Mouse (Mus musculus): ENCODE data around the gene Slco3a1.
A peak's percentile ranks its signal among the peaks of the same experiment; 100 is the strongest.

Gene Slco3a1

GRCm38 (mm10) chr7:74486083-74486482 is 68.5 kb downstream of the Slco3a1 start:
- DNase-seq (ENCODE audit: low spot score) = no peak

DNA sequence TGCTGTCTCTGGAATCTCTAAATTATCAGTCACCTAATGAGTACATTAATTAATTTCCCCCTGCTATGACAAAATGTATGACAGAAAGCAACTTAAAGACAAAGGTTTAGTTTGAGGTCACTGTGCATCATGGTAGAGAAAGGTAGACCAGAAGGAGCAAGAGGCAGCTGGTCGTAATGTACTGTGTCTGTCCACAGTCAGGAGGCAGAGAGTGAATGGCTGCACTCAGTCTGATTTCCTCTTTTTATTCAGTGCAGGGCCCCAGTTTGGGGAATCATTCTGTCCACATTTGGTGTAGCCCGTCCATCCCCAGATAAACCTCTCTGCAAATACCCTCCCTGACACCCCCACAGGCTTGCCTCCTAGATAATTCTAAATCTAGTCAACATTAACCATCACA is 68.9 kb downstream of the Slco3a1 start:
- DNase-seq (ENCODE audit: low spot score) = no peak

- DNase-seq (ENCODE audit: low spot score) = no peak
Observed at GRCm38 (mm10) chr7:74484024-74484385, 70.6 kb downstream of the Slco3a1 start.

DNA sequence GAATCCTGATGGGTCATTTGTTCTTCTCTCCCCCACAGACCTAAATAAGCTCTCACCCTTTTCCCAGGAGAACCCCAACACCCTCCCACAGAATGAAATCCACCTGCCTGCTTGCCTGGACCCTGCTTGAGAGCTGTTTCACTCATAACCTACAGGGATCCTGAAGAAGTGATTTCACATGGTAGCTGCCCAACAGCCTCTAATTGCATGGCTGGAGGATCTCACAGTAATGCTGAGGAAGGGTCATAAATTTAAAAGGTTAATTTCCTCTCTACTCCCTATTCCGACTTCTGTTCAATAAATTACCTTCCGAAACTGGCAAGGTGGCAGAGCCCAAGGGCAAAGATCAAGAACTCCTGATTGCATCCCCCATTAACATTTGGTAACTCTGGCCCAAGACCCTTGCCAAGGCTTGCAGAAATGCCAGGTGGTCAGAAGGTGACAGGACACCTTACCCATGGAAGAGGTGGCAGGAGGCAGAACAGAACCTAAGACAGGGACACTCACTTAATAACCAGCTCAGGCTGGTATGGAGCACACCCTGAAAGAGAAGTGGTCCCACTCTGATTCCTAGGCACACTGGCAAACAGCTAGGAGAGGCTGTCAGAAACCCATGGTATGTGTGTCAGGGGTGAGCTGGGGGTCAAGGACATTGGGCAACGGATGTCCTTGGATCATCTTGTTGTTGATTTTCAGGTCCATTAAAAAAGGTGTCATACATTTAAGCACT is 71.1 kb downstream of the Slco3a1 start:
- no peak for DNase-seq (ENCODE audit: low spot score)

DNA sequence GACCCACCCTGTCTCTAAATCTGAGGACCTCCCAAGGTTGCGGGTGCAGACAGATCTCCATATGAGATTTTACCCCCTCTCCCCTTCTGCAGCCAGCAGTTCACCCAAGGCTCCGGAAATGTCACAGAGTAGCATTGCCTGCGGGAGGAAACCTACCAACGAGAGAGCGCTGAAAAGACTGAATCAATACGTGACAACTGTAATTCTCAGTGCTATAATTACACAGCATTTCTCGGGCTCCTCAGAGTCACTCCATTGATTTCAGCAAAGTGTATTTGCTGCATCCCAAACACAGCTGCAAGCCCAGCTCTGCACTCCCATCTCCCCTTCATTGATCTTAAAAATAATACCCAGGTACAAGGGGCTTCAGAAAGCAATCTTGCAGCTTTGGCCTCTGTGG is 82.8 kb downstream of the Slco3a1 start:
- no peak for DNase-seq (ENCODE audit: low spot score)

DNA sequence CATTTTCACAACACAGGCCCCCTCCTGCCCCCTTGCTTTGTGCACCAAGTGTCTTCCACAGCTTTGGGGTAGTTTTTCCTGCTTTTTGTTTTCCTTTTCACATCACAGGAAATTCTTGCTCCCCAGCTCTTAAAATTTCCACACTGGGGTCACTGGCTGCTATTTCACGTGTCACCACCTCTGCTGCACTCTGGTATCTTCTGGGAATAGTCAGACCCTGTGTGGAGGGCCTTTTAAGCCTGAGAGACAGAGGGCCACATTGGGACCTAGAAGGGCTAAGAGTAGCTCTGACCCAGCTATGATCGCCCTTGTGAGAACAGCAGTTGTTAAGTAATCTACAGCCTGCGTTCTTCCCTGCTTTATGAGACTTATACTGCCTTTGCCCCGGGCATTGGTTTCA is 87.7 kb downstream of the Slco3a1 start:
- DNase-seq (ENCODE audit: low spot score) = no peak

DNA sequence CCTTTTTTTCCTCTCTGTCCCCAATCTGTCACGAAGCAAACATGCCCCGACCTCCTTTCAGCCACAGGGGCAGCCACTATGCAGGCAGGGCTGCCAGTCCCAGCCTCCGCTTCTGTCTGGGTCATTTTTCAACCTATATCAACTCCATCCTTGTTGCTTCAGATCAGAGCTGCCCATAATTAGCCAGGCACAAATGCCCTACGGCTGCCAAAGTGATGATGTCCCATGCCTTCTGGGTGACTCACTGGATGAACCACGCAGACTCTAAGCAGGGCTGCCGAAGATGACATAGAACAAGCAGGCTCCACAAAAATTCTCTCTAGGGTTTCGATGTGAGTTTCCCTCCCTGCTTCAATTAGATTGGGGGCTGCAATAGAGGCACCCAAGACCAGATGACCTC is 89.9 kb downstream of the Slco3a1 start:
- no peak for DNase-seq (ENCODE audit: low spot score)

DNA sequence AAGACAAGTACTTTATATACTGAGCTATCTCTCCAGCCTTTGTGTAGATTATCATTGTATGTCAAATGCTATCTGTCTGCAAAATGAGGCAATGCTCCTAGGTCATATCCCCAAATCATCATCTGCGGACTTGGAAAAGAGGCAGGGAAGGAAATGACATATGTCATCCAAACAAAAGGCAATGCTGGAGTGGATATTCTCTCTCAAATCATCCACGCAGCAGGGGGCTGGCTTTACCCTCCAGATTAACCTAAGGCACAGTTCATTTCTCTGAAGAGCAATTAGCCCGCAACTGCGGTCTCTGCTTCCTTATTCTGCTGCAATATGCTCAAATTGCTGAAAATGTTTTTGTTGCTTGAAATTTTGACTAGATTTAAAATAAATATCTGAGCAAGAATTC is 92.1 kb downstream of the Slco3a1 start:
- DNase-seq (ENCODE audit: low spot score) = no peak

GRCm38 (mm10) chr7:74461736-74462135 is 92.8 kb downstream of the Slco3a1 start:
- DNase-seq (ENCODE audit: low spot score) = no peak

GRCm38 (mm10) chr7:74461146-74461545 is 93.4 kb downstream of the Slco3a1 start:
- no peak for DNase-seq (ENCODE audit: low spot score)

DNA sequence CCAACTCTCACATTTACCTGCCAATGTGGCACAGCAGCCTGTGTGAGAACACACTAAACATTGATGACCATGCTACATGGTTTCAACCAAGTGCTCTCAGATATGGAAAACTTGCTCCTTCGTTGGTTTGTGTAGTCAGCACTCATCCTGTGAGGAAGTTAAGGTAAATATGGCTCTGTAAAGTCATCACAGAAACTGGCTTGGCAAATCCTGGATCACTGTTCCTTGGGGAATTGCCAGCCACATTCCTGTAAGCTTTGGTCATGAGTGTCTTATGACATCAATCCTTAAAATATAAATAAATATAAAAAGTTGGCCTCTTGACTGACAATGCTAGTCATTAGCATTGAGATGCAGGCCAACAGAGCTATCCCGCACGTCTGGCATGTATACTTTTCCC is 94.8 kb downstream of the Slco3a1 start:
- no peak for DNase-seq (ENCODE audit: low spot score)

GRCm38 (mm10) chr7:74459277-74459676 is 95.3 kb downstream of the Slco3a1 start:
- no peak for DNase-seq (ENCODE audit: low spot score)

DNA sequence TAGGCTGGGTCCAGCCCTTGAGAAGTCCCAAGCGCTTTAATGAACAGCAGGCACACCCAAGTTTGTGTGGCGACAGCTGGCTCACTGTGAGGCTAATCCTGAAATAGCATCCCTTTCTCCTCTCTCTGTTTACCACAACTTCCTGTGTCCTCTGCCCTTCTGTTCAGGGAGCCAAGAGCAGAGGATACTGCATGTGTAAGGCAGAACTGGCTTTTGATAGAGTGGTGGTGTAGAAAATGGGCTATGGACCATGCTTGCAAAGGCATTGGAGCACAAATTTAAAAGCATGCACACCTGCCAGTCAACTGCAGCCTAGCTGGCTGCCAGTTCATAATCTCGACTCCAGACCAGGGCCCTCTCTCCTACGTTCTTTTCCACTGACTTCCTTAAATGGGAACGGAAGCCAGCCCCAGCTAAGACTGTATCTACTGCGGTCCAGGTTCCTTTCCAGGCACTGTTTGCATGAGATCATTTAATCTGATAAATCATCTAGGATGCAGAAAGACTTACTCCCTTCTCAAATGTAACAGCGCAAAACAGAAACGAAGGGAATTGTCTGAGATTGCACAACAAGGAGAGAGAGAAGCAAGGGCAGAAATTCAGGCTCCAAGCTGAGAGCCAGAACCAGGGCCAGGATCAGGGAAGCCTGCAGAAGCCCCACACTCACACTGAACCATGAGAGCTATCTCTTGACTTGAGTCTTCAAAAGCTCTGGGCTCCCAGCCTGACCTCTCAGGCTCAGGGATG is 95.9 kb downstream of the Slco3a1 start:
- DNase-seq (ENCODE audit: low spot score) = no peak

- peak; percentile 30 for DNase-seq (ENCODE audit: low spot score)
Observed at GRCm38 (mm10) chr7:74457347-74457975, 97.1 kb downstream of the Slco3a1 start.

GRCm38 (mm10) chr7:74456781-74457180 is 97.8 kb downstream of the Slco3a1 start:
- DNase-seq (ENCODE audit: low spot score) = no peak

DNA sequence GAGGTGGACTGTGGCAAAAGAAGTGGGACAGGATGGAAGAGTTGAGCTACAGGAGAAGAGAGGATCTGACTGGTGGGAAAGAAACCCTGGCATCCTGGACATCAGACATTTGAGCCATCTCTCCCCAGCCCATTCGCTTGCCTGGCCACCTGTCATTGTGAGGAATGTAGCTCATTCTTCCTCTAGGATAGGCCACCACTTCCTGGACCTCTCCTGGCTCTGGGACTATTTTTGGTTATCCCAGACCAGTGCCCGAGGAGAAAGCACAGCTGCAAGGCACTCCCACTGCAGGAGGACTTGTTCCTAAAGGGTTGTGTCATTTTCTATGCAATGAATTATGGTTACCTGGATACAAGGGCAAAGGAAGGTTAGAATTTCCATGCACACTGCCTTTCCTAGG is 103.5 kb downstream of the Slco3a1 start:
- DNase-seq (ENCODE audit: low spot score) = no peak

GRCm38 (mm10) chr7:74449802-74450201 is 104.8 kb downstream of the Slco3a1 start:
- DNase-seq (ENCODE audit: low spot score) = no peak

DNA sequence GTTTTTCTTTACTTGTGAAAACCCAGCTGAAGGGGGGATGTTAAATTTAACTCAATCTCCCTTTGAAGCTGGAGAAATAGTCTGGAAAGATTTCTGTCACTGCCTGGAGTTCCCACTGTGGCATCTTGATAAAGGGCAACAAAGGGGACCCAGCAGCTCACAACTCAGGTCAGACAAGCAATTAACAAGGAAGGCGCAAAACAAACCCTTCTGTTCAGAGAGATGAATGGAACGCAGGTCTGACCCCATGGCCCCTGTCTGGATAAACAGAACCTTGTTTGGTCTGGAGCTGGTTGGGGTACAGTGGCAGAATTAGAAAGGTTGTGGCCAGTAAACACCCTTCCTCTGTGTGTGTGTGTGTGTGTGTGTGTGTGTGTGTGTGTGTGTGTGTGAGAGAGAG is 106.8 kb downstream of the Slco3a1 start:
- no peak for DNase-seq (ENCODE audit: low spot score)

DNA sequence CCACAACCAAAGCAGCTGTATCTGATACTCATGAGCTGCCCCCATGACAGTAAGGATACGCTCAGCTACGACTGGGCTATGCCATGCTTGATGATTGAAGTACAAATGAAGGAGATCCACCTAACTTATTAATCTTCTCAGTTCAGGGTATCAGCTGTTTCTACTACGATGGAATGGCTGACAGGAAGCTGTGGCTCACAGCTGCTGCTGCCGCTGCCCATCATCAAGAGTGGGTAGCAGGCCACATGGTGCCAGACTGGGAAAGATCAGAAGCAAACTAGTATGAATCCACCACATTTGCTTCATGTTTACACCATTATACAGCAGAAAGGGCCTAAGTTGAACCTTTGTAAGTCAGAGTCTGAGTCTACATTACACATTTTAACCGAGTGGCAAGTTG is 109.4 kb downstream of the Slco3a1 start:
- DNase-seq (ENCODE audit: low spot score) = no peak

- DNase-seq (ENCODE audit: low spot score) = no peak
Observed at GRCm38 (mm10) chr7:74442380-74442779, 112.2 kb downstream of the Slco3a1 start.

DNA sequence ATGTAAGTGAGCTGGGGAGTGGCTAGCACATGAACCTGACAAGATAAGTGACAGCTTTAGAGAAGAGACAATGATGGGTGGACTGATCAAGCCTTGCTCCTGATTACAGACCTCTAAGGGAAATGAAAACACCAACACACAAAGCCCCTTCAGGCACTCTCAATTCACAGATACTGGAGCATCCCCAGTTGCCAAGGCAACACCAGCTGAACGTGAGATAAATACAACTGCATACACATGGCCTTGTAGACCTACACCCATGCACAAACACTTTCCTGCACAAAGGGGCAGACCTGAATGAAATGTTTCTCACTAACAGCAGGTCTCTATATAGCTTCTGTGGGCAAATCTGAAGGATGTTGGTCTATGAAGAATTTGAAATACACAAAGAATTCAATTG is 117.0 kb downstream of the Slco3a1 start:
- DNase-seq (ENCODE audit: low spot score) = no peak

DNA sequence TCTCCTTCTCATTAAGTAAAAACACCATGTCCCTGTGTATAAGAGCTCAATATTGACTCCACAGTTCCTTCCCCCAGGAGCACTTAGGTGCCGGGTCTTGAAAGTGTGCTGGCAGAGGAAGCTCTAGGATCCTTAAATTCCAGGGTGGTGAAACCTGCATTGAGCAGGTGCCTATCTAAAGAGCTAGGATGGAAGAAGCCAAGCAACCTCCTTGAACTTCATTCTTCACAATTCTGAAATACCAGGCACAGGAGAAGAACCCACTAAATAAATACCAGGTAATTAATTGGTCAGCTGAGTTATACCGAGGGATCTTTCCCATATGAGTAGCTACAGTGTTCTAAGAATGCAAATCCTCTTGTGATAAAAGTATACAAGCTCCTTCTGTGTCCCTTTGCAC is 117.9 kb downstream of the Slco3a1 start:
- no peak for DNase-seq (ENCODE audit: low spot score)

DNA sequence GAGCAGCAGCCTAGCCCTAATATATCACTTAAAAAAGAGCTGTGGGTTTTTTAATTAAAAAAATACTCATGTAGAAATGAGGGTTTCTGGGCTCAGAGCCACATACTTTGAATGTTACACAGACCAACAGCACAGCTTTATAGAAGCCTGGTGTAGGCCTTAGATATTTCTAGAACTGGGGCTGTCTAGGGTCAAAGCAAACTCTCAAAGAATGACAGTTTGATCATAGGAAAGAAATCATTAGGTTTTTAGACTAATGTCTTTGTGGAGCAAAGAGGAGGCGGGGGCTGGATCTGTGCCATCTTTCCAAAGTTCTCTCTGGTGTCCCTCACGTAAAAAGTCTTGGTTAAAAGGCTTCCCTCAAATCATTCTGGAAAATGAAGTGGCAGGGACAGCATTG is 121.6 kb downstream of the Slco3a1 start:
- DNase-seq (ENCODE audit: low spot score) = no peak
